Mouse (Mus musculus): ENCODE results near the gene Arhgef17. TPM values are rescaled to one million over a fixed set of nuclear protein-coding genes. Genes with fewer than 3 reads are reported as not detected.

Gene Arhgef17
- polyA plus RNA-seq, 1 experiment from 2014 or later: 6.5 TPM

DNA sequence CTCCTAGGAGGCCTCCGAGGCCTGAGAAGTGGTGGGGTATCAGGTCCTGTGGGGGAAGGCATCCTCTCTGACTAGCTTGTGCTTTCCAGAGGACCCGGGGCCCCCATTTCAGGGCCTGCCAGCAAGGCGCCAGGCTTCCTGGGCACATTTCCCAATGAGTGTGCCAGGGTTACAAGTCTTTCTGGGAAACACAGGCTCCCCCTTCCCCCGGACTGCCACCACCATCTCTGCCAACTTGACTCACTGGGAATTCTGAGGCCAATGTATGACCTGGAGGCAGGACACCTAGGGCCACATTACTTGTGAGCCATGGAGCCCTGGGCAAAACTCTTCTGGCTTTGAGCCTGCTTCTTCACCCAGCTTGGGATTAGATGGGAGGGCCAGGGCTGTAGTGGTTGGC, 9.0 kb downstream of the Arhgef17 start:
- H3K4me1 ChIP-seq: peaks cover 63% of the 10 kb centered on the region
- no peak overlapping the region for H3K27ac ChIP-seq
- no peaks in the 10 kb centered on the region for H3K9me3 ChIP-seq
- no peaks in the 10 kb centered on the region for H3K27me3 ChIP-seq
- H3K4me2 ChIP-seq: no peak overlapping the region
- peaks cover 21% of the 10 kb centered on the region for H3K36me3 ChIP-seq (replicated peaks)
- no peak overlapping the region for H3K4me3 ChIP-seq (replicated peaks)
- ATAC-seq (ENCODE audit: low FRiP score): no peak
- no peak overlapping the region for H3K9ac ChIP-seq
- WGBS: 88% methylated on average over 4 of the region's 4 CpGs

DNA sequence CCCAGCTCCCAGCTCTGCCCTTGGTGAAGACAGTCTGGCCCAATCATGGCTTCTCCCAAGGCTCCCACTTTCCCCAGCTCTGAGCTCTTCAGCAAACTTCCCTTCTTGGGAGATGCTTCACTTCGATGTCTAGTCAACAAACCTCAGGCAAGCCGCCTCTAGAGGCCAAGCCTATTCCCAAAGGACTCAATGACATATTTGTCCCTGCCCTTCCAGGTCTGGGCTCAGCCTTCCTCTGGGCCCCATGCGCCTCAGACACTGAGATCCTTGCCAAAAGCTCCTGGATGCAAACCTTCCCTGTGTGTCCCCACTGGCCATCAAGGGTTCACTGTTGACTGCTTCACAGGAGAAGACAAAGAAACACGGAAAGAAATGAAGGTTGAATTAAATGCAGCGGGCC, 10.6 kb downstream of the Arhgef17 start:
- ATAC-seq (ENCODE audit: low FRiP score): no peak
- Histone ChIP-seq H3K9ac (no peak overlapping the region), H3K27ac (no peak overlapping the region), H3K4me1 (peaks cover 50% of the 10 kb centered on the region), H3K27me3 (no peaks in the 10 kb centered on the region), H3K36me3 (replicated peaks) (peaks cover 22% of the 10 kb centered on the region), H3K4me3 (replicated peaks) (no peak overlapping the region), H3K9me3 (no peaks in the 10 kb centered on the region), H3K4me2 (no peak overlapping the region)
- WGBS: 92% methylated on average over 5 of the region's 5 CpGs

DNA sequence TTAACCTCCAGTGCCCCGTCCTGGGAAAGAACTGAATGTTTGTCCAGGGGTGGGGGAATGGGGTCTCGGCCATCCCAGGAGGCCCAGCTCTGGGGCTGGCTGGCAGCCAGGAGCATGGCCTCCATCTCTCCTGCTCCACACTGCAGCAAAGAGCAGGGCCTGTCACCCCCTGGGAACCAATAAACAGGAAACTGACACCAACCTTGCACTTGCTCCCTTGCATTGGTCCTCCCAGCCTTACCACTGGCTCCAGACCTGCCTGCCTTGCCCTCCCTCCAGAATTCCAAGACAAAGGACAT, 12.1 kb downstream of the Arhgef17 start:
- peaks cover 38% of the 10 kb centered on the region for H3K4me1 ChIP-seq
- peaks cover 30% of the 10 kb centered on the region for H3K36me3 ChIP-seq (replicated peaks)
- no peak overlapping the region for H3K9ac ChIP-seq
- ATAC-seq (ENCODE audit: low FRiP score): no peak
- 27% methylated on average over 2 of the region's 2 CpGs for WGBS
- no peaks in the 10 kb centered on the region for H3K9me3 ChIP-seq
- H3K4me3 ChIP-seq (replicated peaks): no peak overlapping the region
- no peak overlapping the region for H3K4me2 ChIP-seq
- H3K27me3 ChIP-seq: no peaks in the 10 kb centered on the region
- no peak overlapping the region for H3K27ac ChIP-seq

DNA sequence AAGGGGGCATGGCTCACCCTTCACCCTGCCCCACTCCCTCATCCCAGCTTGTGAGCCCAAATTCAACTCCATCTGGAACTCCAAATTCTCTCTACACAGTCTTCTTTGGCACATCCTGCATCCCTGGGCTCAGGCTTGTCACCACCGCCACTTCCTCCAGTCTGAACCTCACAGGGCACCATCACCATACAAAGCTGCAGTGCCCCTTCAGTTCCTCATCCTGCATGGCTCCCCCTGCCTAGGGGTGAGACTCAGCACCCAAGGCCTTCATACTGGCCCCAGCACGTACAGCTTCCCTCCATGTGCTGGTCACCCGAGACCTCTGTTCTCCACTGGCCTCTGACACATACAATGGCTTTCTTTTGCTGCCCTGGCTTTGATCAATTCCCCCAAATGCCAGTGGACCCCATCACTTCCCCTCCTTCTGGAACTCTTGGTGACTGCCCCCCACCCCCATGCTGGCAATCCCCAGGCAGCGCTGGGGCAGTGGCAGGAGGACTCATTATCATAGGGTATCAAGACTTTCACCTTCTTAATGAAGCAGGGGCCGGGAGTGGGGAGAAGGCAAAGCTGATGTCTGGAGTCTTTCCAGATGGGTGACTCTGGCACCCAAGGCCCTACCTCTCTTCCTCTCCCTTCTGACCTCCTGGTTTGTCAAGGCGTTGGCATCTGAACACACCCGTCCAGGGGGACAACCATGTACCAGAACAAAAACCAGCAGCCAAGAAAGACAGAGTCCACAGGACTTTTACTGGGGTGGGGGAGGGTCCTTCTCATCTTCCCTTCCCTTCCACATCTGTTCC, 12.7 kb downstream of the Arhgef17 start:
- H3K4me2 ChIP-seq: no peak overlapping the region
- H3K4me3 ChIP-seq (replicated peaks): no peak overlapping the region
- H3K4me1 ChIP-seq: peaks cover 33% of the 10 kb centered on the region
- no peak overlapping the region for H3K9ac ChIP-seq
- peaks cover 33% of the 10 kb centered on the region for H3K36me3 ChIP-seq (replicated peaks)
- H3K9me3 ChIP-seq: no peaks in the 10 kb centered on the region
- WGBS: 66% methylated on average over 7 of the region's 7 CpGs
- H3K27ac ChIP-seq: peak overlapping the region; percentile 19; the same call in 1 of the 2 replicates
- no peaks in the 10 kb centered on the region for H3K27me3 ChIP-seq
- ATAC-seq (ENCODE audit: low FRiP score): no peak

DNA sequence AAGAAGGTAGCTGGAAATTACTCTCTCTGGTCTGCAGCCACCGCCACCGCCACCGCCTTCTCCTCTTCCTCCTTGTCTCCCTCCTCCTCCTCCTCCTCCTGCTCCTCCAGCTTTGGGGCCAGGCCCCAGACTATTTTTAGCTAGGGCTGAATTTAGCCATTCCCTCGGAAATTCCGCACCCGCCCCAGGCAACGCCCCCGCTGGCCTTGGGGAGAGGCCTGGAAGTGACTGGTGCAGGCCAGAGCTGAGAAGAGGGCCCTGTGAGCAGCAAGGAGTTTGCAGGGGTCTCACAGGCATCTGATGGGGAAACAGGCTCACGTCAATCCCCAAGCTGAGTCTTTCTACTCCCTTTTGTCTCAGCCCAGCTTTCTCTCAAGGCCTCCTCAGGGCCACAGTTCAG, 13.7 kb downstream of the Arhgef17 start:
- H3K36me3 ChIP-seq (replicated peaks): peaks cover 30% of the 10 kb centered on the region
- H3K4me2 ChIP-seq: no peak overlapping the region
- no peaks in the 10 kb centered on the region for H3K27me3 ChIP-seq
- ATAC-seq (ENCODE audit: low FRiP score): no peak
- H3K4me1 ChIP-seq: peaks cover 28% of the 10 kb centered on the region
- no peak overlapping the region for H3K27ac ChIP-seq
- no peak overlapping the region for H3K4me3 ChIP-seq (replicated peaks)
- H3K9ac ChIP-seq: no peak overlapping the region
- WGBS: 55% methylated on average over 9 of the region's 9 CpGs
- no peaks in the 10 kb centered on the region for H3K9me3 ChIP-seq

DNA sequence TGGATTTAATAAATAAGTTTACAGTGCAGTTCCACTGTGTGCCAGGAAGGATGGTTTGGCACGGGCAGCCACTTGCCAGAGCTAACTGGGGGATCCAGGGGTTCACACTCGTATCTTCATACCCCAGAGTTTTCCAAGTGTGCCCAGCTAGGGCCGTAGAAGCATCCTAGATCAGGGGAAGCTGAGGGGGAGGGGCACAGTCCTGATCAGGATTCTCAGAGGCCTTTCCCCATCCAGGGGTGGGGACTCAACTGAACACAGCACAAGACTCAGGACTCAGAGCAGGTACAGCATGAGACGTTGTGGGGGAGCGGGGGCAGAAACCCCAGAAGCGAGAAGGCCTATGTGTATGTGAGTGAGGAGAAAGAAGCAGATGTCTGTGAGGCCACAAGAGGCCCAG, 14.2 kb downstream of the Arhgef17 start:
- peaks cover 27% of the 10 kb centered on the region for H3K36me3 ChIP-seq (replicated peaks)

DNA sequence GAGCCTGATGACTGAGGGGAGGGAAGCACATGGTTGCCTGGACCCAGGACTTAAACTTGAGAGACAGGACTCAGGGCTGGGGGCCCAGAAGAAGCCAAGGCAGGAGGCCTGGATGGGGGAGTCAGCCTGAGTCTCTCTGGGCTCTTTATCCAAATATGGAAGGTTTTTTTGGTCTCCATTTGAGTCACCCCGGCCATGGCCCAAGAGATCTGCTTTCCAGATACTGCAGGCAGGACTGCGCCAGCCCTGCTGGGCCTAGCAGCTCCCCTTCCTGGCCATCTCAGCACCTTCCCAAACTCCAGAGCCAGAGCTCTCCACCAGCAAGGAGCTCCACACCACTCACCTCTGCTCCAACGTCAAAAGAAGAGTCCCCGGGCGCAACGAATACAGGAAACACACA, 15.4 kb downstream of the Arhgef17 start:
- H3K9me3 ChIP-seq: no peaks in the 10 kb centered on the region
- H3K4me3 ChIP-seq (replicated peaks): no peak overlapping the region
- H3K9ac ChIP-seq: no peak overlapping the region
- H3K27me3 ChIP-seq: no peaks in the 10 kb centered on the region
- peaks cover 39% of the 10 kb centered on the region for H3K4me1 ChIP-seq
- no peak overlapping the region for H3K27ac ChIP-seq
- H3K4me2 ChIP-seq: no peak overlapping the region
- no peak for ATAC-seq (ENCODE audit: low FRiP score)
- WGBS: 92% methylated on average over 6 of the region's 6 CpGs
- peaks cover 16% of the 10 kb centered on the region; the same call in 1 of the 2 replicates for H3K36me3 ChIP-seq (replicated peaks)

More for the DNA sequence above, 14.2 kb downstream of the Arhgef17 start:
- Histone ChIP-seq H3K9ac (no peak overlapping the region), H3K4me2 (no peak overlapping the region), H3K4me3 (replicated peaks) (no peak overlapping the region), H3K4me1 (peaks cover 28% of the 10 kb centered on the region), H3K27ac (no peak overlapping the region), H3K27me3 (no peaks in the 10 kb centered on the region), H3K9me3 (no peaks in the 10 kb centered on the region)
- 73% methylated on average over 6 of the region's 6 CpGs for WGBS
- ATAC-seq (ENCODE audit: low FRiP score): no peak

DNA sequence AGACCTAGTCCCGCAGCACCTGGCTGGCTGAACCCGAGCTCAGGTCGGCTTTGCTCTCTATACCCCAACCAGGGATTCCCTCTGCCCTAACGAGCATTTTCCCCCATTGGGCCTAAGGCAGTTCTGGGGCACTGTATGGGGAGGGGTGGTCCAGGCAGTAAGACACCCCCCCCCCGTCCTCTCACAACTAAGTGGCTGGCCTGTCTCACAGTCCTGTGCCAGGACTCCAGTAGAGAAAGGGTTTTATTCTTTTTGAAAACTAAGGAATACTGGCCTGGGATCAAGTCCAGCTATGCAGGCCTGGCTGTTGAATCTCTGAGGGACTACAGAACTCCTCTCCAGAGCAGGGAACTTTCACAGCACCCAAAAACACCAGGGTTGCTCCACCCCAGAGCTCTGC, 16.7 kb downstream of the Arhgef17 start:
- 71% methylated on average over 5 of the region's 5 CpGs for WGBS
- Histone ChIP-seq H3K27ac (no peak overlapping the region), H3K4me2 (no peak overlapping the region), H3K4me1 (peaks cover 49% of the 10 kb centered on the region), H3K27me3 (no peaks in the 10 kb centered on the region), H3K9ac (no peak overlapping the region), H3K4me3 (replicated peaks) (no peak overlapping the region), H3K36me3 (replicated peaks) (peaks cover 12% of the 10 kb centered on the region; the same call in 1 of the 2 replicates), H3K9me3 (no peaks in the 10 kb centered on the region)
- ATAC-seq (ENCODE audit: low FRiP score): no peak

DNA sequence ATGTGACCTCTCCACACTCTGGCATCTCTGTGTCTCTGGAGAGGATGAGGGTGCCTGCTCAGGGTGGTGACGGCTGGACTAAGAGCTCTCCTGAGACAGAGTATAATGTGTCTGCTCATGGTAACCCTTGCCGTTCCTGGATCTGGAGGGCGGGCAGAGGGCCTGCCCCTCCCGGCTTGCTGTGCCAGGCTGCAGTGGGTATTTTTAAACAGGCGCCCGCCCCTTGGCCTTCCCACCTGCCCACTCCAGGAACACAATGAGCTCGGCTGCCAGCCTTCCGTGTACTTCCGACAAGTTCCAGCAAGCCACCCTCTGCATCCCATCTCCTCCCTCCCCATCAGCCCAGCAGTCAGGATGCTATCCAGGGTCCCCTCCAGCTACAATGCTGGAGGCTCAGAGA, 20.1 kb downstream of the Arhgef17 start:
- Histone ChIP-seq H3K4me3 (replicated peaks) (no peak overlapping the region), H3K4me1 (peaks cover 40% of the 10 kb centered on the region), H3K9me3 (no peaks in the 10 kb centered on the region), H3K36me3 (replicated peaks) (peaks cover 12% of the 10 kb centered on the region; the same call in 1 of the 2 replicates), H3K27me3 (no peaks in the 10 kb centered on the region), H3K4me2 (0 out of 2 replicates have a peak overlapping the region, but pooled peaks have one; percentile 26), H3K9ac (no peak overlapping the region), H3K27ac (peak overlapping the region; percentile 54)
- WGBS: 51% methylated on average over 9 of the region's 9 CpGs
- no peak for ATAC-seq (ENCODE audit: low FRiP score)

DNA sequence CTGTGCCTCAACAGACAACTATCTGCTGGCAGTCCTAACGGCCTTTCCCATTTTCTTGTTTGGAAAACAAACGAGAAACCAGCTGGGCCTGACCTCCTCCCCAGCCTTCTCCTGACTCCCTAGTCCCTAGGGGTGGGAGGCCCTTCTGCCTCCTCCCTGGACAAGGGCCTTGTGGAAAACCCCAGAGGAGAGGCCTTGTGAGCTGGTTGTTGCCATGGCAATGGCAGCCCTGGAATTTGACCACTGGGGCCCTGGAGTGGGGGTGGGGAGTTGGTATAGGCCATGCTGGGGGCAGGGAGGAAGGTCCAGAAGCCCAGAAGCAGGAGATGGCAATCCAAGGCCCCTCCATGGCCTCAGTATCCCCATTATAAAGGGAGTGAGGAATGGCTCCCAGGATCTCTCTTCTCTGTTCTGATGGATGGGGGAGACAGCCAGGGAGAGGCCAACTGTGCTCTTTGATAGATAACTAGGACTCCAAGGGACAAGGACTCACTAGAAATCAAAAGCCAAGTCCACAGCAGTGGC, 20.6 kb downstream of the Arhgef17 start:
- H3K36me3 ChIP-seq (replicated peaks): peaks cover 11% of the 10 kb centered on the region; the same call in 1 of the 2 replicates
- 11% methylated on average over 2 of the region's 2 CpGs for WGBS
- H3K4me2 ChIP-seq: peak overlapping the region; percentile 26; the same call in 1 of the 2 replicates

DNA sequence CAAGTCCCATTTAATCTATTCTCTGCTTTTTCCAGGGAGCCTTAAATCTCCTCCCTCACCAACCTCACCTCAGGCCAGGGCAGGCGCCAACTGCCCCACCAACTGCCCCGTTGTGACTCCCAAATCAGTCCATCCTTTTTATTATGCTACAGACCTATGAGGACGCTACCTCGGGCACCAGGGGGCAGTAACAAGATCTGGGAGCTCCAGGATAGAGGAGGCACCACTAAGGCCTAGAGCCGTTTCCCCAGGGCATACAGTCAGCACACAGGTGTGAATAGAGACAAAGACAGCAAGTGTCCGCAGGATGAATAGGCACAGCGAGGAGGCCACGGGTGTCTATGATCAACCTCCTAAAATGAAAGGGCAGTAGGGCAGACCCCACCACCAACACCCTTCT, 23.3 kb downstream of the Arhgef17 start:
- H3K4me2 ChIP-seq: no peak overlapping the region
- H3K27ac ChIP-seq: 0 out of 2 replicates have a peak overlapping the region, but pooled peaks have one; percentile 32
- 46% methylated on average over 8 of the region's 8 CpGs for WGBS
- no peaks in the 10 kb centered on the region for H3K9me3 ChIP-seq
- no peak overlapping the region for H3K9ac ChIP-seq
- H3K27me3 ChIP-seq: no peaks in the 10 kb centered on the region
- no peak for ATAC-seq (ENCODE audit: low FRiP score)
- H3K4me3 ChIP-seq (replicated peaks): no peak overlapping the region
- no peaks in the 10 kb centered on the region; the same call in 1 of the 2 replicates for H3K36me3 ChIP-seq (replicated peaks)
- peaks cover 36% of the 10 kb centered on the region for H3K4me1 ChIP-seq

More for the DNA sequence above, 20.6 kb downstream of the Arhgef17 start:
- Histone ChIP-seq H3K27me3 (no peaks in the 10 kb centered on the region), H3K4me1 (peaks cover 40% of the 10 kb centered on the region), H3K4me3 (replicated peaks) (no peak overlapping the region), H3K27ac (peak overlapping the region; percentile 54), H3K9me3 (no peaks in the 10 kb centered on the region), H3K9ac (no peak overlapping the region)
- no peak for ATAC-seq (ENCODE audit: low FRiP score)

DNA sequence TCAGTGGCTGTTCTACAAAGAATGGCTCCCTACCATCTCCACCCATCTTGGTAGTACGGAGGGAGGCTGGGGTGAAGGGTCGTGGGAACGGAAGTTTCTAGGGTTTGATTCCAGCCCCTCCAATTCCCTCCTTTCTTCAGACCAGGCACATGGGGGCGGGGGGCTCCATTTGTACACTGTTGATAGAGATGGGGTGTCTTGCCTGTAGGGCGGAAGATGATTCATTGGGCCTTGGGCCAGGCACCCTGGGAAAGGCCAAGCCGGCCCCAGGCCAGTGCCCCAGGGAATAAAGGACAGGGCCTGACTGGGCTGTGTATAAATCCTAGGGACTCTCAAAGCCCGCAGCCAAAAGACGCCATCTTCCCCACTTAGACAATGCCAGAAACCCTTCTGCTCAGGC, 23.8 kb downstream of the Arhgef17 start:
- Histone ChIP-seq H3K27me3 (no peaks in the 10 kb centered on the region), H3K36me3 (replicated peaks) (no peaks in the 10 kb centered on the region), H3K4me3 (replicated peaks) (no peak overlapping the region), H3K9ac (no peak overlapping the region), H3K4me1 (peaks cover 36% of the 10 kb centered on the region), H3K27ac (peak overlapping the region; percentile 32; the same call in 1 of the 2 replicates), H3K4me2 (no peak overlapping the region), H3K9me3 (no peaks in the 10 kb centered on the region)
- 80% methylated on average over 8 of the region's 8 CpGs for WGBS
- ATAC-seq (ENCODE audit: low FRiP score): no peak

DNA sequence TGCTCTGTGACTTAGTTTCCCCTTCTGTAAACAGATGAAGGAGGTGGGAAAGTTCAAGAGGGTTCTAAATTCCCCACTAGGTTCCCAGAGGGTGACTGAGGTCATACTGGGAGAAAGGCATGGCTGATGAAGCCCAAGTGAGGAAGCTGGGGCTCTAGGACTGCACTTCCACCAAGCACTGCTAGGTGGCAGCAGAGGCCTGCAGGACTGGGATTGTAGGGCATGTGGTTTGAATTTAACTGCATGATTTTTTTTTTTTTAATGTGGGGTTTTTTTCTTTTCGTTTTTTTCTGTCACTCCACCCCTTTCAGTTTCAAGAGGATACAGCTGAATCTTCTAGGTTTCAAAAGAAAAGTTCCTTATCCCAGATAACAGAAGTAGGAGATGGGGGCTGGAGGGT, 24.7 kb downstream of the Arhgef17 start:
- H3K4me2 ChIP-seq: no peak overlapping the region

More for the DNA sequence above, 24.7 kb downstream of the Arhgef17 start:
- H3K27ac ChIP-seq: 0 out of 2 replicates have a peak overlapping the region, but pooled peaks have one; percentile 61
- H3K4me1 ChIP-seq: peaks cover 31% of the 10 kb centered on the region
- no peaks in the 10 kb centered on the region for H3K9me3 ChIP-seq
- no peaks in the 10 kb centered on the region for H3K27me3 ChIP-seq
- H3K36me3 ChIP-seq (replicated peaks): no peaks in the 10 kb centered on the region
- 0 out of 2 replicates have a peak, but pooled peaks have one; percentile 41 for ATAC-seq (ENCODE audit: low FRiP score)
- 0% methylated on average over 1 of the region's 1 CpGs for WGBS
- H3K9ac ChIP-seq: no peak overlapping the region
- no peak overlapping the region for H3K4me3 ChIP-seq (replicated peaks)
